Mouse (Mus musculus) megakaryocyte, adult 5-6 weeks (primary cell): ENCODE measurements around the gene Mcfd2. TPM values are rescaled to one million over a fixed set of nuclear protein-coding genes. Genes with fewer than 3 reads are reported as not detected.
"Not testable (repeated sequence)": the region's sequence is repeated elsewhere in the genome, so short reads cannot be mapped to it uniquely, and the experiment has no call there.

Experiments used
- ATAC-seq: 2 replicates; pipeline ENCODE4 v1.8.0; 2016; ENCODE audit warnings: mild to moderate bottlenecking, inconsistent platforms; ENCODE audit not compliant: poor library complexity, severe bottlenecking
- total RNA-seq, 2 experiments: library from RNA; stranded (forward) in 1 of 2; stranded (reverse) in 1 of 2; fragments of 153-499, 151-499 nt in 1 of 2; fragments of 221-1000, 200-1000 nt in 1 of 2; gene quantifications; 2 replicates each; pipeline versions ENCODE4 v1.2.3 to v1.2.4; 2015 to 2017

Mcfd2 gene
- total RNA-seq (2015) (16.1 and 19.7 TPM in 2 replicates), total RNA-seq (2017) (38.5 and 44.9 TPM in 2 replicates)

DNA sequence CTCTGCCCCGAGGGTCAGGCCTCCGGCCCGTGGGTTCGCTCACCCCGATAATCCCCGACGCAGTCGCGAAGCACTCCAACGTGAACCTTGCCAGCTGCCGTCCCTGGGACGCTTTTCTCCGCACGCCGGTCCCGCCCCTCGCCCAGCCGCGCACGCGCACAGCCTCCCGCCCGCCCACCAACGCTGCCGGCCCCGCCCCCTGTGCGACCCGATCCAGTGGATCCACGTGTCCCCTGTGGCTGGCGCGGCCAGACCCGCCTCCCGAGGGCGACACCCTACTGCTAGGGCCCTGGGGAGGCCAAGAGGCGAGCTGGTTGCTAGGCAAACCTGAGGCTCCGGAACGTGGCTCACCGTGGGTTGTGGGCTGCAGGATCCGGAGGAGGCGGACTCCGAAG, at the start of gene Mcfd2:
Mcfd2 (minus strand) TSS at position 144 of the 395 bp plus-strand sequence.
- peak; percentile 96 for ATAC-seq

DNA sequence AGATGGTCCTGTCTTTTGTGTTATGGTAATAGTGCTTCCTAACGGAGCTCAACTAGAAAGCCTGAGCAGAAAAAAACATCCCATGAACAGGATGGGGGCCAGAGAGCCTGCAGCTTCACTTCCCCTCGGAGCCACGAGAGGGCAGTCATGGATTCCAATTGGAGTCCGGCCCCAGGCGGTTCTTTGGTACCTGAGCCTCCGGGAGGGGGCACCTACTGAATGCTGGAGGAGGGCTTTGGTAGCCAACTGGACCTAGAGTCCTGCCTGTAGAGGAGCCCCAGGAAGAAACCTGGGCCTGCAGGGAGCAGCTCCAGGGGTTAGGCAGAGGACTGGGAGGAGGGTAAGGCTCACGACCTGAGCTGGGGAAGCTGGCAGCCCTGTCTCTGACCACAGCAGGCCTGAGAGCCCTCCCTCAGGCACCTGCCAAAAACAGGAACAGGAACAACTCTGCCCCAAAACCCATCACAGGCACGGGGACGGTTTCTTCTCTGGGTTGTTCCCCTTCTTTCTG, 49.3 kb upstream of the Mcfd2 start:
- peak; percentile 91 for ATAC-seq

DNA sequence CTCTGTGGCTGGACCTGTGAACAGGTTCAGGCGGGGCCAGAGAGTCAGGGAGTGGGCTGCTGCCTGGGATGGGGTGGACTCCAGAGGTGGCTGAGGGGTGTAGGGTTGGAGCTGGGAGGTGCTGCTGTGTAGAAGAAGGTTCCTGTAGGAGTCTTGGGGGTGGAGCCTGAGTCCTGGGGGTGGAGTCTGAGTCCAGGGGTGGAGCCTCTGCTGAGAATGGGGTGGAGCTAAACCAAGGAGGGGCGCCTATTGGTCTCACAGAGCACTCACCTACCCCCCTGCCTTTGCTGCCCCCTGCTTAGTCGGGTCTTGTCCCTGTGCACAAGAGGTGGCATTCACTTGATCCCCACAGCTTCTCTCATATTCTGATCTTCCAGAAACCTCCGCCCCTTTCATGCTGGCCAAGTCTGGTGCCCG, 48.8 kb upstream of the Mcfd2 start:
- peak; percentile 49 for ATAC-seq

DNA sequence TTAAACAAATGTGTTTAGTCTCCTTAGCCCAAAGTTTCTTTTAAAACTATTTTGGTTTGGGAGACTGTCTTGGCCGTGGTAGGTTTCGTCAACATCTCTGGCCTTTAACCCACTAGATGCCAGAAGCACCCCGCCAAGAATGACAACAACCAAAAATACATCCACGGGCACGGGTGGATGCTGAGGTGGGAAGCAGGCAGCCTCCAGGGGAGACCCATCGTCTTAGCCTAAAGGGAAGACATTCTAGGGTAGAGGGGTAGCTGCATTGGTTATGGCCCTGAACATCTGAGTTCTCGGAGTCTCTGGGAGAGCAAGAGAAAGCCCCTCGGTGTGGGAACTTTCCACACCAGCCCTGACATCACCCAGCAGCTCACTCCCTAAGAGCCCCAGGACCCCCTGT, 48.4 kb upstream of the Mcfd2 start:
- ATAC-seq = no peak

DNA sequence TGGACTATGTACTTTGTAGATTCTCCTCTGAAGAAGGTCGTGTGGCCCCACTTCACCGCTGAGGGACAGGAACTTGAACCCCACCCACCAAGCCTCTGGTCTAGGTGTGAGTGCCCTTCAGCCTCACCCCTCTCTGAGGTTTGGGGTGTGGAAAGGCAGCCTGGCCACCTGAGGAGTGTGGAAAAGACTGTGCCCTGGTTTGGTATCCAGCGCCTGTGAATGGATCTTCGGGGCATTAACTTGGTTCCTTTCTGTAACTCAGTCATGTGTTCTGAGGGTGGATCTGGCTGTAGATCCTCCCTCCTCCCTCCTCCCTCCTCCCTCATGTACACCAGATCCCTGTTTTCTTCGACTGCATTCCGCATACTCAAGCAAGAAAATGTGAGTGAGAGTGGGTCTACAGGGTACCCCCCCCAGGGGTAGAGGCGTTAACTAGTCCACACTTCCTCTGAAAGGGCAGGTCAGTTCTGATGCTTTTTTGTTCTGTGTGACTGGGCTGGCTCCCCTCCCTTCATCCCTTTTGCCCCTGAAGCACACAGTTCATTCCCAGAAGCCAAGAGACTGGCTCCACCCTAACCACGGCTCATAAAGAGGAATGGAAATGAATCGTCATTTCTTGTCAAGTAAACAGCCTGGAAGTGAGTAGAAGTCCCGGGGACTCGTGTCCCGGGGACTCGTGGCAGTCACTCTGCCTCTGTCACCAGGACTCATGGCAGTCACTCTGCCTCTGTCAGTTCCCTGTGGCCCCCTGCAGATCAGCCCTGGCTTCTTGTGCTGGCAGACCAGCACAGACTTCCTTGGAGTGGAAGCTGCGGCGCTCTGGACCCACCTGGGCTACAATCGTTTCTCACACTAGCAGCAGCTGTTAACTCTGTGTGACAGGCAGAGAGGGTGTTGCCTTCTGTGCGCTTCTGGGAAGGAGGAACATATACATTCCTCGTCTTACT, 47.5 kb upstream of the Mcfd2 start:
- no peak for ATAC-seq

DNA sequence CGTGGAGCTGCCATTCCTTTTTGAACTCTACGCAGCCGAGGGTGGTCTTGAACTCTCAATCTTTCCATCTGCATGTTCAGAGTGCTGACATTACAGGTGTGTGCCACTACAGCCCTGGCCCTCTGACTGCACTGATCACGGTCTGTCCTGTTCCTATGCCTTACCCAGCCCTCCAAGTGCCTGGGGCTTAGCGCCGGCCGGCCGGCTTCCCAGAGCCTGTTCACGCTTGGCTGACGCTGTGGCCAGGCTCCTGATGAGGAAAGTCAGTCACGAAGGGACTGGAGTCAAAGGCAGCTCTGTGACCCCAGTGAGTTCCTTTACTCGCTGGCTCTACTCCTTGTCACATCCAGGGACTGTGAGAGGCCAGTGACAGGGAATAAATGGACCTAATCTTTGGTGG, 46.6 kb upstream of the Mcfd2 start:
- ATAC-seq = no peak

DNA sequence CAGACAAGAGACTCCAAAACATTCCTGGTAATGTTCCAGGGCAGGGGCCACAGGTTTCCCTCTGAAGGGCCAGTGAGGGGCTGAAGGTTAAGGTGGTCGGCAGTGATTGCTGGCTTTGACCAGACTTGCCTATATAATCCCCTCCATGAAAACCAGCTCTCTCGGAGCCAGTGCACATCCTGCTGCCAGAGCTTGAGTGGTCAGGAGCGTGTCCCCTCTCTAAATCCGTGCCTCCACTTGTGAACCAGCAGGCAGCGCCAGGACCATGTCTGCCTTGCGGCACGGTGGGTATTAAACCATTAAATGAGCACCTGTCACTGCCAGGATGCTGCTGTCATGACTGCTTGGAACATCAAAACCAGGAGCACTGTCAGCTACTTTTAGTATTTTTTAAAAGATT, 44.8 kb upstream of the Mcfd2 start:
- ATAC-seq = no peak

DNA sequence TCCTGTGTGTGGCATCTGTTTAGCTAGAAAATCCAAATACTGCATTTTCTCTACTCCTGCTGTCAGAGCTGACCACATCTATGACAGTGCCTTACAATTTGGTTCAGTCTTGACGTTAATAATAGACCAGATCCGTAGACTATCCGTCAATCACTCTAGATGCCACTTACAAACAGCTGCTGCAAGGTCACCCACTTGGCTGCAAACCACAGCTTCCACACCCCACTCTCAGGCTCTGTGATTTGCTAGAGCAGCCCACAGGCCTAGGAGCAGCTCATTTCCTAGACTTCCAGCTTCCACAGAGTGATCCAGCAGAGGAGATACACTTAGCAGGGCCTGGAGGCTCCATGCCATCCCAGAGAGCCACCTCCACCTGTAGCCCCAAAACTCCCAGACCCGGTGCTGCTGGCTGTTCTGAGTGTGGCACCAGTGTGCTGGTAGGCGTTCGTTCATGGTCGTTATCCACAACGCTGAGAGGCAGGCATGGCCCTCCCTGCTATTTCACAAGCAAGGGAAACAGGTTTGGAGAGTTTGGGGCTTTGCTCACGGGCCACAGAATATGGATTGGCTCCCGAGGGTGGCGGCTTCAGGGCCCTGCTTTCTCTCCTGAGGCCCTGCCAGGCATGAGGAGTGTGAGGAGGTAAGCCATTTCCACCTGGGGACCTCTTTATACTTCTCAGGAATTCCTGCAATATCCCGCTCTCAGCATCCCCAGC, 43.5 kb upstream of the Mcfd2 start:
- ATAC-seq = no peak

DNA sequence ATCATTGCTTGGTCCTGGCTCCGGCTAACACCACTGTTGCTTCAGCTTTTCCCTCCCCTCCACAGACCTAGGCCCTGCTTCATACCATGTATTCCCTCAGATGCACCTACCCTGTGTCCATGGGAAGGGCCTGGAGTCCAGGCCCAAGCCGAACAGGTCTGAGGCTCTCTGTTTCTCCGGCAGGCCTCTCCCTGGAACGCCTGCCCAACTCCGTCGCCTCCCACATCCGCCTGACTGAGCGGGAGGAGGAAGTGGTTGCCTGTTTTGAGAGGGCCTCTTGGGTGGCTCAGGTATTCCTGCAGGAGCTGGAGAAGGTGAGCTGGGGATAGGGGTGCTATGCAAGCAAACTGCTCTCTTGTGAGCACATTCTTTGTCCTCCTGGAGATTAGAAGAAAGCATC, 41.0 kb upstream of the Mcfd2 start:
- 0 out of 2 replicates have a peak, but pooled peaks have one; percentile 11 for ATAC-seq

DNA sequence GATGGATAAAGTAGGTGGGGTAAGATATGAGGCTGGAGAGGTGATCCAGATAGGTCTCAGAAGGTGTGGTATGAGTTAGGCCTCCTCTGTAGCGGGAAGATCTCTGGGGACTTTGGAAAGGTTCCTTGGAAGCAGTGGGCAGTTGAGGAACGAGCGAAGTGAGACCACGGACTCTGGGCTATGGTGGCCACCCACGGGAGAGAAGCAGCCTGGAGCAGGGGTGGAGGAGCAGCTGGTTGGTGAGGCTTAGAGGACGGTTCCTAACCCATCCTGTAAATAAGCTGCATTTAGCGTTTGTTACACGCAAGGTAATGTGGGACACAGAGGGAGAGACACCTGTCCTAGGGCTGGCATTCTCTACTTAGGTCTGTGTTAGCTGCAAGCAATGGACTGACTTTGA, 39.3 kb upstream of the Mcfd2 start:
- no peak for ATAC-seq

DNA sequence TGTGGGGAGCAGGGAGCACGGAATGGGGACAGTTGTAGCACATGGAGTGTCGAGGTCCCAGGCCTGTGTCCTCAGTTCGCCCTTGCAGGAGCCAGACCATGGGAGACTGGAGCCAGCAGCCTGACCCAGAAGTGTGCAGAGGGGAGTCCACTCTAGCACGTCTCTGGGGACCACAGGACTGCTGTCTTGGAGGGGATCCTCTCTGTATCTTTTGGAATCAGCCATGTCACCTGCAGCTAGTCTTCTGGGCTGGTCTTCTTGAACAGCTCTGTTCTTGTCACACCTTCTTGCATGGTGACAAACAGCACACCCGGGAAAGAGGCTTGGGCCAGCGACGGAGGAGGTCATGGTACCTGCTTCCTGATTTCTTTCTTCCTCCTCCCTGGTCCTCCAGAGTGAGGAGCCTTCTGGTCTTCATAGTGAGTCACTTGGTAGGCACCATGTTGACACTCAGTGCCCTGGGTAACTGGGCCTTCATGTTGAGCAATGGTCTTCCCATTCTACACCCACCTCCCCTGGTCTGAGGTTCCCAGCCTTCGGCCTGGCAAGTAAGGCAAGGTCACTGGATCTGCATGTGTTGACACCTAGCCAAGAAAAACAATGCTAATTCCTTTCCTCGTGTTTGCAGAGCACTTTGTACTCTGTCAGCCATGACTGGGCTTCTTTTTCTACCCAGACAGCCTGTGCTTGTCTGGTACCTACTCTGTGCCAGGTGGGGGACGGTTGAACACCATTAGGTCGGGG, 38.6 kb upstream of the Mcfd2 start:
- ATAC-seq = peak; percentile 72

DNA sequence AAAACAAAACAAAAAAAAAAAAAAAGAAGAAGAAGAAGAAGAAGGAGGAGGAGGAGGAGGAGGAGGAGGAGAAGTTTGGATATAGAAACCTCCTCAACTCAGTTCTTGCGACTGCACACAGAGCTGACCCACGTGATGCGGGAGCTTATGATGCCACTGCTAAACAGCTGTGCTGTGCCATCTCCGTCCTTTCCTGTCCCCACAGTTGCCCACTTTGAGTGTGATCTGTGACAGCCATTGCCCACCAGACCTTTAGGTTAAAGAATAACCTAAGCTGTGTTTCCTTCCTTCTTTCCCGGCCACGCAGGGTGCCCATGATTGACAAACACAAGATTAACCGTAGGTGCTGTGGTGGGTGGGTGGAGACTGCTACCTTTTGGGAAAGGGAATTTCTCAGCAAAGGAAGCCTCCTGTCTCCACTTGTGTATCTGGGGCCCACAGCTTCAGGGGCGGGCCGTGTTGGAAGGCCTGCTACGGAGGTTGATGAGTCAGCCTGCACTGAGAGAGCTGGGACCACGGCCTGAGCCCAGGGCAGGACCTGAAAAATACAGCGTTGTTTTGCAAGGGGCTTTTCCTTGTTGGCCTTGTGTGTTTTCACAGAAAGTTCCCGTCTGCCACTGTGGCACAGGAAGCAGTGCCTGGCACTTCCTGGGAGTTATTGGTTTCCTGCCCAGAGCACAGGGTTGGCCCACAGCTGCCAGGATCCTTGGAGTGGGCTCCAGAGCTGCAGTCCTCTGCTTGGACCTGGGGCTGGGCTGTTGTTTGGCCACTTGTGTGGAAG, 36.5 kb upstream of the Mcfd2 start:
- ATAC-seq = peak; percentile 22

DNA sequence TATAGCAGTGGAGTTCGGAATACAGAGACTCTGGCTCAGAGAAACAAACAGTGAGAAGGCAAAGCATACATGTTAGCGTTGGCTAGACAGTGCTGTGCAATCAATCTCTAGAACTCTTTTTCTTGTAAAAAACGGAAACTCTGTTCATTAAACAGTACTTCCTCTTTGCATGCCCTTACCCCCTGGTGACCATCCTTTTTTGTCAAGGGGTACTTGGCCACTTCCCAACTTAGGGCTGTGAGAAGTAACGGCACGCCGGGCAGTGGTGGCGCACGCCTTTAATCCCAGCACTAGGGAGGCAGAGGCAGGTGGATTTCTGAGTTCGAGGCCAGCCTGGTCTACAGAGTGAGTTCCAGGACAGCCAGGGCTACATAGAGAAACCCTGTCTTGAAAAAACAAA, 35.9 kb upstream of the Mcfd2 start:
- peak; percentile 51 for ATAC-seq

DNA sequence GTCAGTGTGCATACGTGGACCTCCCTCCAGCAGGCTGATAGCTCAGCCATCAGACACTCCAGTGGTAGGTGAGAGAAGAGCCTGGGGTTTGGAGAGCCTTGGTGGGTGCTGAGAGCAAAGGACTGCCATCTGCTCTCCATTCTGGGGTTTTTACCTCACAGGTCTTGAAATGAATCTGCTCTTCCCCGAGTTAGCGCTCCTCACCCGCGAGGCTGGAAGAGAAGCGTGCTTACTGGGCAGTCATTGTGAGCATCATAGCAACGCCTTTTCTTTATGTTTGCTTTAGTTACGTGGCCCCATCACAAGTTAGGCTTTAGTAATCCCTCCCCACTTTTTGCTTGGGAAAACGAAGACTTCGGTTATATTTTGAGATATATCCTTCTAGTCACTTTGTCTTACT, 34.6 kb upstream of the Mcfd2 start:
- ATAC-seq = no peak

DNA sequence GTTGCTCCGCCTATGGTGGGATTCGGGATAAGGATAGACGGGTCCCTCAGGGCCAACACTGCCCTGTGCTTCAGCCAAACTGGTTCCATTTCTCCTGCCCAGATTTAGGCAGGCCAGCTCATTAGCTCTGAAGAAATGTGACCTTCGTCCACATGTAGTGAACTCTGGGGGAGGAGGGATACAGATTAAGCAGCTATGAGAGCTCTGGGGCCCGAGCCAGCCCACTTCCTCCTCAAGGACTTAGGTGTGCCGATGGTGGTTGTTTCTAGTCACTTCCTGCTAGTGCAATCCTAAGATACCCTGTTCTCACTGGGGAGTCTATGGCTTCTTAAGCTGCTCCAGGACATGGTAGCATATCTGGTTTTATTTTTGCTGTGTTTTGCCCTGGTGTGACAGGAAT, 33.2 kb upstream of the Mcfd2 start:
- peak; percentile 79 for ATAC-seq

DNA sequence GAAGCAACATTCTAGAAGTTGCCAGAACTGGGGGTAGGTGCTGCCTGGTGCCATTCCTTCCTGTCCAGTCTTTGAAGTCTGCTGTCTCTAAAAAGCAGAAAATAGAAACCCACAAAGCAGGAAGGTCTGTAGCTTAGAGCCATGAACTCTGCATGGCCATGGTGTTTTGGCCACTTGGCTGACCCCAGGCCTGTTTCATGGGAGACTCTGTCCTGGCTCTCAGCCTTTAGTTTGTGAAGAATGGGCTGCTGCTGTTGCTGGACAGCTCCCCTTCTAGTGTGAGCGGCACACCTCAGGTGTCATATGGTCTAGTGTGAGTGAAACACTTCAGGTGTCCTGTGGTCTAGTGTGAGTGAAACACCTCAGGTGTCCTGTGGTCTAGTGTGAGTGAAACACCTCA, 31.0 kb upstream of the Mcfd2 start:
- not testable (repeated sequence) for ATAC-seq

DNA sequence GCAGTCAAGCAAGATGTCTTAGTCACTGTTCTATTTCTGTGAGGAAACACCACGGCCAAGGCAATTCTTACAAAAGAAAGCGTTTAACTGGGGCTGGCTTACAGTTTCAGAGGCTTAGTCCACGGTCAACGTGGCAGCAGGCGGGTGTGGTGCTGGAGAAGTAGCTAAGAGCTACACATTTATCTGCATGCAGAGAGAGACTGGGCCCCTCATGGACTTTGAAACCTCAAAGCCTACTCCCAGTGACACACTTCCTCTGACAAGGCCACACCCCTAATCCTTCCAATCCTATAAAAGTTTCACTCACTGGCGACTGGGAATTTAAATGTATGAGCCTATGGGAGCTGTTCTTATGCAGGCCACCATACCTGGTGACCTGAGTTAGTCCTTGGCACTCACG, 30.0 kb upstream of the Mcfd2 start:
- ATAC-seq = no peak; the same call in 1 of the 2 replicates

DNA sequence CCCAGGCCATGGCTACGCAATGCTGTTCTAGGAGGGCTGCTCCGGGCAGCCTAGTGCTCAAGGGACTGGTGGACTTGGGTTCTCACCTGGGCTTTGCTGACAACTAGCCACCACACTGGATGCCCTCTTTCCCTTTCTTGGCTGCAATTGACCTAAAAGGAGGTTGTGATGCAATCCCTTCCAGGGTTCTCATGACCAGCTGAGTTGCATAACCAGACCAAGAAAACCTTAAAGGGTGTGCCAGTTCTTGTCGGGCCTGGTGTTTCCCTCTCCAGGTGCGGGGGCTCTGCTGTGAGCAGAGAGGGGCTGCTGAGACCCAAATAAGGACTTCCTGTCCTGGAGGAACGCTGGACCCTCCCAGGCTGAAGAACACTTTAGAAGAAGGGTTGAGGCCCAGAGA, 27.4 kb upstream of the Mcfd2 start:
- peak; percentile 82 for ATAC-seq

DNA sequence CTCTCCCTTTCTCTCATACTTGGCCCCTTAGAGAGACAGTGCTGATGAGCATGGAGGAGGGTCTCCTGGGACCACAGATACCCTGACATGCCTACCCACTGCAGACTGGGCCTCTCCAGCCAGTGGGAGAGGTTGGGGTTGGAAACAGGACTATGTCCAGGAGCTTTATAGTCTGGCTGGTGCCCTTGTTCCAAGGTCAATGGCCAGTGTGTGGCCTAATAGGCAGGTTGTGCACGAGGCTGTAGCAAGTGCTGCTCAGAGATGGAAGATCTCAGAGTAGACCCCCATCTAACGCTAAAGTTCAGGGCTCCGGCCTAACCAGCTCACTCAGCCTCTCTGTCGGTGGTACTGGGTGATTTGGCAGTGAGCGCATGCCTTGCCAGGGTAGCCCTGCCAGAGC, 26.0 kb upstream of the Mcfd2 start:
- no peak for ATAC-seq

DNA sequence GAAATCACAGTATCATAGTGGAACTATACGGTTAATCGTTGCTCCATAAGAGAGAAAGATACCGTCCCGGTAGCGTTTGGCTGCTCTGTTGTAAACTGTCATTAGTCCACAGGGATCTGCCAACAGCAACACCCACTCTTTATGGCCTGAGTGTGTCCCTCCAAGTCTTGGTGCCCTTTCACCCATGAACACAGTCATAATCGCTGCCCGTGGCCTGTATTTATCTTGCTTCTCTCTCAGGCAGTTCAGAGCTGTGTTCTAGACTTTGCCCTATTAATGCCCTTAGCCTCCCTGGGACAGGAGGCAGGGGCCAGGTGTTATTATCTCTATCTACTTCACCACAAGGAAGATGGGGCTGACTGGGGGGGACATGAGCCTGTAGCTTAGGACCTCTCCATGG, 25.3 kb upstream of the Mcfd2 start:
- ATAC-seq = no peak
